Mouse (Mus musculus) gastrocnemius, postnatal 25 days (tissue): ENCODE results near the gene Pxn. TPM values are rescaled to one million over a fixed set of nuclear protein-coding genes. Genes with fewer than 3 reads are reported as not detected.
"Not testable (repeated sequence)": the region's sequence is repeated elsewhere in the genome, so short reads cannot be mapped to it uniquely, and the experiment has no call there.

Experiments
- DNase-seq: peaks from one replicate; pipeline ENCODE4 v3.0.0; 2022
- total RNA-seq, 2 experiments: library from RNA; stranded (reverse); gene quantifications; 1 replicate in 1 of 2; 2 replicates in 1 of 2; pipeline ENCODE4 v1.2.3; 2021

Pxn gene
- total RNA-seq, 2 experiments from 2014 or later: 70.0 to 78.1 TPM

DNA sequence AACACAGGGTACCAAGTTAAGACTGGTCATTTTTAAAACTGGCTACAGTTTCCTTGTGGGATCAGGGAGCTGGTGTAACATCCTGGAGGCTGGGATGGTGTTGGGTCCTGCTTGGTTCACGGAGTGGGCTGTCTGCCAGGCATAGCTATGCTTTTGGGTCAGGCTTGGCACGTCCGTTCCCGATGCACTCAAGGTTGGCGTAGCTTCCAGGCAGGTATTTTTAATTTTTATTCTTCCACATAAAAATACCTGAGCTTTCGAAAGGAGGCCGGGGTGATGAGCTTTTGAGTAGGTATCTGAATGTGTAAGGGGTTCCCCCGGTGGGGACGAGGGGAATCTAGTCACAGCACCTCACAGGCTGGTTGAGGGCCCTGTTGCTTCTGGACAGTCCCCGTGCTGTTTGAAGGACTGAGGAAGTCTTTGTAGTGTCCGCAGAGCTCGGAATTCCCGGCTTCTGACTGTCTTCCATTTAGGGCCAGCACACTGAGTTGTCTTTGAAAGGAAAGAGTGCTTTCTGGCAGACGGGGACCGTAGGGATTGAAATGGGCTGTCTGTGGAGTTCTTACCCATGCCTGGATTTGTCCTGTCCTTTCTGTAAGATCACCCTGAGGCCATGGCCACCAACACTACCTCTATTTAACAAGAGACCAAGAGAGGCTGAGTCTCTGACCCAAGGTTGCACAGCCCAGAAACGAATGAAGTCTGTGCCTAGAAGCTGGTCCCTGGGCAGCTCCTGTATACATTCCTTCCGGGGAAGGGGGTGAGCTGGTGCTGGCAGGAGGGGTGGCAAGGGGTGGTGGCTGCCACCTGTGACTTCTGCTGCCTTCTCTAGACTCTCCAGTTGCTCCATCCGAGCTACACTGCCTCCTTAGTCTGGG, 1.7 kb downstream of the Pxn start:
- no peak for DNase-seq

DNA sequence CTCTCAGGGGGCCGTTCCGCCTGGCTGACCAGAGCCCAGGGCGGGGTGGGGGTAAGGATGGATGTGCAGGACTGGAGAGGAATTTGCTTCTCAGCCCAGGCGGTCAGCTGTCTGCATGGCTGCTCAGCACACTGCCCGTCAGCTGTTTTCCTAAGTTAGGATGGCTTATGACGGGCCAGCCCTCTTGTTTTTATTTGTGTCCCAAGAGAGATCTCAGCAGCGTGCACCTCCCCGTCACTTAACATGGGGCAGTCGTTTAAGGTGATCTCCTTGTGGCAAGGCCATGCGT, 2.3 kb downstream of the Pxn start:
- DNase-seq: peak; percentile 80

DNA sequence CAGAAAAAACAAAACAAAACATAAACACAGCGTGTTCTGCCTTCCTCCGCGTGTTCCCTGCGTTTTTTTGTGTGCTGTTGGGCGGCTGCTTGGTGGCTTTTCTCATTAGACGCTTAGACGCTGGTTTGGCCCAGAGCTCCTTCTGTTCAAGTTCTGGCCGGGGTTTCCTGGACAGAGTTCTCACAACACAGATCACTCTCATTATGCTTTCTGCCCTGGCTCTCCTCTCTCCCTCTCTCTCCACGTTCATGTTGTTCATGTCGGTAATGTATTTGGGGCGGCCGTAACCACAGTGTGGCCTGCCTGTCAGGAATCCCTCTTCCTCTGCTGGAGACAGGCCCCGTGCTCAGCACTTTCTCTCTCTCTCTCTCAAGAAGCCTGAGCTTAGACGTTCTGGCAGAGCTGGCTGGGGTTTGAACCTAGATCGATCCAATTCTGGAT, 2.9 kb downstream of the Pxn start:
- peak; percentile 64 for DNase-seq

DNA sequence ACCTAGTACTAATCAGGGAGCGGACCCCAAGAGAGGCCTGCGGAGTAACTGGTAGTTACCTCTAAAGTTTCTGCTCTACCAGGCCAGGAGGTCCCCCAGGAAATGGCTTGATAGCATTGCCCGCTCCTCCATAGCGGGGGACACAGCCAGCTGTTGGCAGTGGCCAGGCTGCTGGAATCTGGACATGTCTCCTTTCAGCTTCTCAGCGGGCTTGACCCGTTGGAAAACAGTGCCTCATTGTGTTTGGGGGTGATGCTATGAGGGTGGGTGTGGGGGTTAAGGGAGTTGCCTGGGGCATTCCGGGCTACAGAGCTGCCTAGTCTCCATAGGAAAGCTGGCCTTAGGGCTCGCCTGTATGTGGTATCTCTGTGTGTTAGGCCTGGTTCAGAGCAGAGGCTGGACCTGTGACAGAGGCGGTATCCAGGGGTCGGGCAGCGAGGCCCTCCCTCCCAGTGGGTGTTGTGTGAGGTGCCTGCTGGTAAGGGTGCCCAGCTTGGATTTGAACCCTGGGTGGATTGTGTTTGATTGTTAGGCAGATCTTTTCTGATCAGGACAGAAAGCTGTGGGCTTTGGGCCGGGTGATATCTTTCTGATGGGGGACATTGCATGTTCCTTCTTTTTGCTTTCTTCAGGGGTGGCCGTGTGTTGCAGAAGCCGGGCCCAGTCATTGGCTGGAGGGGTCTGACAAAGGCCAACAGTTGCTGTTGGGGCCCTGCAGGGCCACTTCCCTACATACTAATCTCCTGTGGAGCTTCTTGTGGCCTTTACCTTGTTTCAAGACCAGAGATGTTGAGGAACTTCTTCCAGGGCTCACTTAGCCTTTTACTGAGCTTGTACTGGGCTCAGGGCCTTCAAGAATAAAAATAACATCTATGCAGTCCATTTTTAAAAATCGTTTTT, 3.6 kb downstream of the Pxn start:
- DNase-seq: no peak

DNA sequence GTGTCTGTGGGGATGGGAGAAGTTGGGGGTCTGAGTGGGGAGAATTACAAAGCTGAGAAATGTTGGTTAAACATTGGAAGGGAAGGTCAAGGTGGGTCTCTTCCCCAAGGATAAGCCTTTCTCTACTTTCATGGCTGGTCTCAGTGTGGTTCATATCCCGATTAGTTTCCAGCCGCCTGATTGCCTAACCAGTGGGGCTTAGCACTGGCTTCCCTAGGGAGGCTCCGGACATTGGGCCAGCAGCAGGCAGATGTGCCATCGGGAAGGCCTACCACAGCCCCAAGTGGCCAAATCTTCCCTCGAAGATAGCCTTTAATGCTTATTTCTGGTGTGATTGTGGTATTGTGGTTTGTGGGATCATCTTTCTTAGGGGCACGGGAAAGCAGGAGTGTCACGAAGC, 5.9 kb downstream of the Pxn start:
- no peak for DNase-seq

DNA sequence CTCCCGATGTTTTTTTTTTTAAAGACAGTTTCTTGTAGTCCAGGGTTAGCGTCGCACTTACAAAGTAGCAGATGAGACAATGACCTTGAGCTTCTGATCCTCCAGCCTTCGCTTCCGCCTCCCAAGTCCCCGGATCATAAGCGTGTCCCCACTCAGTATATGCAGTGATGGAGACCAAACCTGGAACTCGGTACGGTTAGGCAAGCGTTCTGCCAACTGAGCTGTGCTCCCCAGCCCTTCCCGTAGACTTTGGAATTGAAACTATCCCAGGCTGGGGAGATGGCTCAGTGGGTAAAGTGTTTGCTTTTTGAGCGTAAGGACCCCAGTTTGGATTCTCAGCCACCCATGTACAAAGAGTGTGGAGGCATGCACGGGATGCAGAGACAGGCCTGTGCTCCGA, 6.8 kb downstream of the Pxn start:
- no peak for DNase-seq

DNA sequence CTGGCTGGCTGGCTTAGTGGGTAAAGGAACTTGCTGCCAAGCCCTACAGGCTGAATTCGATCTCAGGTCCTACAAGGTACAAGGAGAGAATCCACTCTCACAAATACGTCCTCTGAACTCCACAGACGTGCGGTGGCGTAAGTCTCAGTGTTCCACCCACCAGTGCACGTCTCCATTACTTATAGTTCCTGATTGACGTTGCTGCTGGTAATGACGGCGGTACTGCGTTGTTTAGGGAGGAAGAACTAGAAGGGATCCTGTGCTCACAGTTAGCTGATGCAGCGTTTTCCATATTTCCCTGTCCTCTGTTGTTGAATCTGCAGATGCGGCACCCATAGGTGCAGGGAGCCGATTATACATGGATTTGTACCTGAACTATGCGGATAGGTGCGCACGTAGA, 7.2 kb downstream of the Pxn start:
- no peak for DNase-seq

DNA sequence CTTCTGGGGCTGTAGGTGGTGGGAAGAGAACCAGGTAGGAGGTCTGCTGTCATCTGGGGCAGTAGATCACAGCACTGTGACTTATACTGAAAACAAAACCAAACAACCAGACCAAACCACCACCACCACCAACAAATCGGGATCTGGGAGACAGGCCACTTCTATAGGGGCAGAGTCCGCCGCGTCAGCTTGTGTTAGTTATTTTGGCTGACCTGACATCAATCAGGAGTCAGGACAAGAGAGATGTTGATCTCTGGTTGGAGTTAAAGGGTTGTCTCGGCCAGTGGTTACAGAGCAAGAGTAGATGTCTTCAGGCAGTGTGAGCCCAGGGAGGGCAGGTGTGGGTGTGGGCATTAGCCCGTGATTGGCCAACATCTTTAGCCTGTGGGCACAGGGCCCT, 7.9 kb downstream of the Pxn start:
- no peak for DNase-seq

DNA sequence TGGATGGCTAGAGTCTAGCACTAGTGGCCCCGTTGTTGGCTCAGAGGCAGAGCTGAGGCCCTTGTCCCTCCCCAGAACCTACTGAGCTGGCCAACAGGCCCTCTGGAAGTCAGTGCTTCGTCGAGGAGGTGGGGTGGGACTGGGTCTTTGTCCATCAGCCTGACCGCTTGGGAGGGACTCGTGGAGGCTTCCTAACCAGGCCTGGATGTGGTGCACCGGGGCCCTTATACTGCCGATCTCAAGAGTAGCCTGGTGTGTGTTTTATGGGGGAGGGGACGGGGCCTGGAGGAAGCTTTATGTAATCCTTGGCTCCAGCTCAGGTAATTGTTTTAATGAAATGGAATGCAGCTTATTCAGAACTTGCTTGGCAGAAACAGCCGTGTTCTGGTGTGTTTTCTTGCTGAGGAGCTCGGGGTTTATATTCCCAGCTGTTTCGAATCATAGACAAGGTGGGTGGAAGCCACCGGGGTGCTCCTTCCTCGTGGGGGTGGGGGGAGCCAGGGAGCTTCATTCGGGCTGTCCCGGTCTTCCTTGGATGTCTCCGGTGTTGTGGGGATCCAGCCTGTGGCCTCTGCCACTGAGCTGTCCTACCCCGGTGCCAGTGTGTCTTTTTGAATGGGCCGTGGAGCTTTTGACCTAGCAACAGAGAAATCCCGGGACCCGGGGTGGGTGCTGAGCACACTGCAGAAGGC, 8.6 kb downstream of the Pxn start:
- DNase-seq: peak; percentile 84

DNA sequence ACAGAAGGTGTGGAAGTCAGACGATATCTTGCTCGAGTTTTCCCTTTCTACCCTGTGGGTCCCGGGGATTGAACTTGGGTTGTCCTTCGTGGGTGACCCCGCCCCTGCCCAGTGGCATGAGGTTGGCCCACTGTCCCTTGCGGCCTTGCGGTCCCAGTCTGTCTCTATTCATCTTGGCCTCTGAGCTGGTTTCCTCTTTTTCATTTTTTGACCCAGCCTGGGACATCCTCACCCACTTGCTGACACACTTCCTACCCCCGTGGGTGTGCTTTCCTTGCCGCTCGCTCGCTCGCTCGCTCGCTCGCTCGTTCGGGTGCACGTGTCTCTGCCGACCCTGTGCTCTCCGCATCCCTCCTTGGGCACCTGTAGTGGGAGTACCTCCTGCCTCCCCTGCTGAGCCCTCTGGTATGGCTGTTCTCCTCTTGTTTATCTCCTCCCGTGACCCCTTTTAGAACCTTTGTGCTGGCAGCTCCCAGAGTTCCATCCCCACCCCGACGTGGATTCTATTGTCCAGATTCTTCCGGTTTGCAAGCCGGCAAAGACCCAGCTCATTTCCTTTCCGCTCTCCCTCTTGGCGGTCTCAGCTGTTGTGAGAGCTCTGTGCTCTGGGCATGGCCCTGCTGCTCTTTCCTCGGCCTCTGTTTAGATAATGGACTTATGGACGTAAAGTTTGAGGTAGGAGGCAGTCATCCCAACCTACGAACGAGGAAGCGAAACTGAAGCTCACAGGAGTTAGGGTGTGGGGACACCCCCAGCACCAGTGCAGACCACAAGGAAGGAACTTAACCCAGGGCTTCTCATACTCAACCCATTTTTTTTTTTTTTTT, 9.8 kb downstream of the Pxn start:
- peak; percentile 56 for DNase-seq

DNA sequence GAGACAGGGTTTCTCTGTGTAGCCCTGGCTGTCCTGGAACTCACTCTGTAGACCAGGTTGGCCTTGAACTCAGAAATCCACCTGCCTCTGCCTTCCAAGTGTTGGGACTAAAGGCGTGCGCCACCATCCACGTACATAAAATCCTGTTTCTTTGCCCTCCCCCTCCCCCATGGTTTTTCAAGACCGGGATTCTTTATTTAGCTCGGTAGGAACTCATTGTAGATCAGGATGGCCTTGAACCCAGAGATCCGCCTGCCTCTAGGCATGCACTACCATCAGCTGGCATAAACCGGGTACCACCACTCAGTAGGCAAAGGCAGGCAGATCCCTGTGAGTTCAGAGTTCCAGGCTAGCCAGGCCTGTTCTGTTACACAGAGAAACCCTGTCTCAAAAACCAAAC, 10.4 kb downstream of the Pxn start:
- no peak for DNase-seq

DNA sequence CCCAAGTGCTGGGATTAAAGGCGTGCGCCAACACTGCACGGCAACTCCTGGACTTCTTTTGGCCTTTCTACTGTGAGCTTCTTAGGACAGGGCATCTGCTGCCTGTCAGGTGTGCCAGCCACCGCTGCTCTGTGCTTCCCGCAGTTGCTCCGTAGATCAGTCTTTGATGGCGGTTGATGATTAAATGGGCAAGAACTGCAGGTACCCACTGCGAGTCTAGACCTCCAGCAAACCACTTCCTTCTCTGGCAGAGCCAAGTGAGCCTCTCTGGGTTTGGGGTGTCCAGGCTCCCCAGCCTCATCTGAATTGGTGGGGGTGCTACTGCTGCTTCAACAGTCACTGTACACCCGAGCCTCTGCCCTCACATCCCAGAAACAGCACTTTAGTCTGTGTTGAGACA, 11.0 kb downstream of the Pxn start:
- DNase-seq: no peak

DNA sequence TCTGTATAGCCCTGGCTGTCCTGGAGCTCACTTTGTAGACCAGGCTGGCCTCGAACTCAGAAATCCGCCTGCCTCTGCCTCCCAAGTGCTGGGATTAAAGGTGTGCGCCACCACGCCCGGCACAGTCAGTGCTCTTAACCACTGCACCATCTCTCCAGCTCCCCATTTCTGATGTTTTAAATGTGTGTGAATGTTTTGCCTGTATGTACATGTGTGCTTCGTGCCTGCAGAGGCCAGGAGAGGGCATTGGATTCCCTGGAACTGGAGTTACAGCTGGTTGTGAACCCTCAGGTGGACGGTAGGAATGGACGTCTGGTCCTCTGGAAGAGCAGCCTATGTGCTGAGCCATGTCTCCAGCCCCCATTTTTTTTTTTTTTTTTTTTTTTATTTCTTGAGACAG, 11.7 kb downstream of the Pxn start:
- DNase-seq: not testable (repeated sequence)

DNA sequence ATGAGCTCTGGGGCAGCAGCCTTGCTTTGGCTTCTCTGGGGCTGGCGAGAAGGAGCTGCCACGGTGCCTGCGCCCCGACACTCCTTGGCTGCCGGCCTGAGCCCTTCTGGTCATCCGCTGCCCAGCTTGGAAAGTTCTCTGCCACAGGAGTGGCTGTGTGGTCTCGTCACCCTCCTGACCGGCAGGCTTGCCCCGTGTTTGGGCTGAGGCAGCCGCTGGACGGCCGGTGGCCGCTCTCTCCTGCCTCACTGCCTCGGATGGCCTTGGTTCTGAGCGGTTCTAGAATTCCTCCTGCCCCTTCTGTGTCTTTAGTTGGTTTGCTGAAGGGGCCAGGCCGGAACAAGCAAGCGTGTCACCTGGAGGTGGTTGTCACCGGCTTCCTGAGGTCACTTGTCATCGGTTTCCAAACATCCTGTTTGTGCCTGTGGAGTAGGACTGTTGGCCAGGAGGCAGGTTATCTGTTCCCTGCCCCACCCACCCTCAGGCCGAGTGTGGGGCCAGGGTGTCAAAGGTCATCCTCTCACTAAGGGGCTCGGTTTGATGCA, 13.9 kb downstream of the Pxn start:
- peak; percentile 66 for DNase-seq

DNA sequence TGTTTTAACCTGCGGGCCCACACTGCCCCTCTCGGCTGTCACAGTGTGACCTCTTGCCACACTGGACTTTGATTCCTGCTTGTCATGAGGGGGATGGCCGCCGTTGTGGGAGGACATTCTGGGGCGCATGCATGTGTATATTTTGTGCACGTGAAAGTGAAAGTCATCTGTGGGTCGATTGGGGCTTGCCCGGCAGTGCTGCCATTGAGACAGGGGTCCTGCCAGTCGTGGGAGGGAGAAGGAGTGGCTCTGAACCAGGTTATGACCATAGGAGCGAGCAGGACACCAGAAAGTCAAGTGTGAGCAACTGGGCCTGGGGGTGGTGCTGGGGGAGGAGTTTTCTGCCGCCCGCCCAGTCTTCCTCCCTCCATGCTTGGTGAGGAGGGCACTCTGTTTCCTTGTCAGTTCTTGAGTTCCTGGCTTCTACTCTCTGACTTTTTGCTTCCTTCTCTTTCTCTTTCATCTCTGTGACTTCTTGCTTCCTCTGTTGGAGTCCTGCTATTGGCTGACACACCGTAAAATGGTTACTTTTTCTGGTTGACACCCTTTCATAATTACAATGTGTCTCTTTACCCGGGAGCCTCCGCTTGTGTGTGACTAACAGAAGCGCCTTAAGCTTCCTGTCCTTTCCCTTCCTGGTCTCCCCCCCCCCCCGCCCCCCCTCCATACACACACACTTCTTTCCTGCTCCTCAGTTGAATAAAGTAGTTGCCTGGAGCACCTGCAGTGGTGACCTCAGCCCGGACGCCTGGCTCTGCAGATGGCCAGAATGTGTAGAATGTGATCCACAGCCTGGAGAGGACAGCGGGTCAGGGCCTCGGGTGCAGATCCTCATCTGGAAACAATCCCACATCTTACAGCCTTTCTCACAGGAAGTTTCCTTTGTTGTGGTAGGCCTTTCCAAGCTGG, 15.3 kb downstream of the Pxn start:
- DNase-seq: no peak

DNA sequence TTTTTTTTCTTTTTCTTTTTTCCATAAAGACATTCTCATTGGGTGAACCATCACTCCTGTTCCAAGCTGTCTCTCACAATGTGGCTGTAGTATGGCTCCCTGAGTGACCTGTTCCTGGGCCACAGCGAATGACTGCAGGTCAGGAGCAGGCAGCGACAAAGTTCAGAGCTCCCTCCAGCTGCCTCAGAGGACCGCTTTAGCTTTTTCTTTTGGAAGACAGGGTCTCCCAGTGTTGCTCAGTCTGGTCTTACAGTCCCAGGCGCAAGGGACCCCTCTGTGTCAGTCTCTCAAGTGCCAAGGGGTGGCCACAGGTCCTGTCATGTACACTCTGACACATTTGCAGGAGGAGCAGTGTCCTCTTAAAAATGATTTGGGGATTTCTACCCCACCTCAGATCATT, 16.1 kb downstream of the Pxn start:
- no peak for DNase-seq

DNA sequence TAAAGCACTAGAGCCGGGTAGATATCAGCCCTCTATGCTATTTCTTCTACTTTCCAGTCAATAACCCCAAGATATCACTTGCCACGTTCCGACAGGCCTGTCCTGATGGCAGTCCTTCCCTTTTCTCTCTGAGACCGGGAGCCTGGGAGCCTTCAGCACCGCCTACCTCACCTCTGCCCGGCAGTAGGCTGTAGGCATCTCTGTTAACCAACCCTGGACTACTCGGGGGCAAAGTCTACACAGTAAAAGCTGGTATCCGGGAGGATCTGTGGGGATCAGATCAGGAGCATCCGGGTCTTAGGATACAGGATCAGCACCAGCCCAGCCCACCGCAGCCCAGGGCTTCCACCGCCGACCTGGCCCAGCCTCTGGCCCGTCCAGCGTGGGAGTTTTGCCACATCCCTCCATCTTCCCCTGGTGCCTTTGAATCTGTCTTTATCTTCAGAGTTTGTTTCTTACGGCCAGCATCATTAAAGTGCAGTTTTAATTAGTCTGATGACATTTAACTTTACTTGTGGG, 16.6 kb downstream of the Pxn start:
- no peak for DNase-seq

DNA sequence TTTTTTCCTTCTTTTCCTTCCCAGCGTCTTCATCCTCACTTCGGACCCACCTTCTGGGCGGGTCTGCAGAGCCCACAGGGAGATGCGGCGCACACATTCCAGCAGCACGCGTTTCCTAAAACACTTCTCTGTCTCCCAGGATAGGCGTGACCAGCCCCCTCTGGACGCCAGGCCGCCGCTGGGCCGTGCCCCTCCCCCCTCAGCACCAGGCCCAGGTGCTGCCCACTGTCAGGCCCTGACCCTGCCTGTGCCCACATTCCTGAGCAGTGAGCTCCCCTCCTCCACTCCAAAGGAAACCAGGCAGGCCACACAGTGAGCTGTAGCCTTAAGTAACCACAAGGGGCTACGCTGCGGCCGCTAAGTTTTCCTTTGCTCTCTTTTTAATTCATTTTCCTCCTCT, 17.5 kb downstream of the Pxn start:
- DNase-seq: no peak

DNA sequence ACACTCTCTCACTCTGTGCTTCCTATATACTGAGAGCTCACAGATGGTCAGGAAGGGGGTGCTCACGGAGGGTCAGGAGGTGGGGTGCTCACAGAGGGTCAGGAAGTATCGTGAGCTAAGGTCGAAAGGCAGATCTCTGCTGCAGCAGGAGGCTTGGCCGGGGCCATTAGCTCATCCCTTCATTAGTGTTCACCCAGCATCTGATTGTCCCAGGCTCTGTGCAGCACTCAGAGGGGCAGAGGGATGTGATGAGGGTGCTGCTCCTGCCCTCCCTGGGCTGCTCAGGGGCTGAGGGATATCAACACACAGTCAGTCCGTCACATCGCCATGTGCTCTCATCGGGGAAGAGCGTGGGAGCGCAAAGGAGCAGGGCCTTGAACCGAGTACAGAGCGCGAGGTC, 18.0 kb downstream of the Pxn start:
- DNase-seq: no peak

DNA sequence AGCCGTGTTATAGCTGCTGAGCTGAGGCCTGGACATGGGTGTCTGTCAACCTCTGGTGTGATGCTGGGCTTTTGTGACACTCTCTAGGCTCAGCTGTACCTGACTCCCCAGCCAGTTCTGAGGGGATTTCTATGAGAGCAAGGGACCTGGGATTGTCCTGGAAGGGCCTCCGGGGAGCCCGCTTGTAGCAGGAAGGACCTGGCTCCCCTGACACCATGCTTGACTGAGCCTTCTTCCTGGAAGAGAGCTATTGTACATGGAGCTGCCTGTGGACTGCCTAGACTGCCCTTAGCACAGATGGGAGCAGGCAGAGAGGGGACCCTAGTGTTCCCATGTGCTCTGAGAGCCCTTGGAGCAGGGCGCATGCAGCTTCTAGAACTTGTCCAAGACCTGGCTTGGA, 18.9 kb downstream of the Pxn start:
- no peak for DNase-seq
